Mouse (Mus musculus) neural tube, embryonic 13.5 days (tissue): Measurements from ENCODE around the gene G3bp1. TPM values are rescaled to one million over a fixed set of nuclear protein-coding genes. Genes with fewer than 3 reads are reported as not detected.
A peak's percentile ranks its signal among the peaks of the same experiment; 100 is the strongest.

Experiments
- ATAC-seq: fragments of 200-750 bp; cut with Nextera tagmentation; 2 replicates; pipeline ENCODE4 v1.8.0; 2017; ENCODE audit warnings: low read depth, mild to moderate bottlenecking, moderate TSS enrichment, moderate library complexity
- H3K27ac ChIP-seq: fragments of 300-500 bp; sonication (generic); replicated peaks from 2 replicates; pipeline ENCODE4 v1.5.1; 2015; ENCODE audit warnings: moderate library complexity, mild to moderate bottlenecking, inconsistent platforms
- H3K27me3 ChIP-seq: fragments of 300-500 bp; sonication (generic); 2 replicates; pipeline ENCODE4 v1.6.1; 2015; ENCODE audit warnings: mild to moderate bottlenecking, inconsistent platforms
- H3K36me3 ChIP-seq: fragments of 300-500 bp; sonication (generic); 2 replicates; pipeline ENCODE4 v1.6.1; 2015; ENCODE audit warnings: mild to moderate bottlenecking, inconsistent platforms
- H3K4me1 ChIP-seq: fragments of 300-500 bp; sonication (generic); replicated peaks from 2 replicates; pipeline ENCODE4 v1.6.1; 2015; ENCODE audit warnings: inconsistent platforms
- H3K4me2 ChIP-seq: fragments of 300-500 bp; sonication (generic); 2 replicates; pipeline ENCODE4 v1.6.1; 2015; ENCODE audit warnings: inconsistent platforms, mild to moderate bottlenecking, moderate library complexity
- H3K4me3 ChIP-seq: fragments of 300-500 bp; sonication (generic); 2 replicates; pipeline ENCODE4 v1.5.1; 2015; ENCODE audit warnings: mild to moderate bottlenecking, inconsistent platforms
- H3K9ac ChIP-seq: fragments of 300-500 bp; sonication (generic); 2 replicates; pipeline ENCODE4 v1.6.1; 2015; ENCODE audit warnings: moderate library complexity, mild to moderate bottlenecking, inconsistent platforms
- H3K9me3 ChIP-seq: fragments of 300-500 bp; sonication (generic); 2 replicates; pipeline ENCODE4 v1.6.1; 2016; ENCODE audit warnings: inconsistent platforms
- WGBS: fragments of 180-500 bp; shearing (Covaris S2); methylation state at CpG from one replicate; pipeline ENCODE4 v1.1.7; 2015; 5-methylcytosine and 5-hydroxymethylcytosine counted together
- polyA plus RNA-seq: library from polyadenylated mRNA; unstranded; fragments of >200 nt; fragmentation: Nextera tagmentation; extraction: Ambion mirVana; gene quantifications from 2 replicates; pipeline ENCODE4 v1.2.1, GENCODE M21; 2015

G3bp1 gene
- polyA plus RNA-seq, 1 experiment from 2014 or later: 111 TPM

GRCm38 (mm10) chr11:55468611-55469047 lies 856 bp upstream of the G3bp1 start:
- Histone ChIP-seq H3K4me3 (peak overlapping the region; percentile 49), H3K27me3 (no peaks in the 10 kb centered on the region), H3K36me3 (peaks cover 7% of the 10 kb centered on the region), H3K27ac (peak overlapping the region; percentile 92), H3K4me2 (peak overlapping the region; percentile 79), H3K9me3 (no peaks in the 10 kb centered on the region), H3K4me1 (peaks cover 31% of the 10 kb centered on the region), H3K9ac (peak overlapping the region; percentile 78)
- WGBS: 2% methylated on average over 17 of the region's 17 CpGs
- ATAC-seq: 0 out of 2 replicates have a peak, but pooled peaks have one; percentile 15

GRCm38 (mm10) chr11:55469923-55470691 lies 622 bp downstream of the G3bp1 start:
- no peak; the same call in none of the 2 replicates for ATAC-seq

GRCm38 (mm10) chr11:55470761-55471160 lies 1.3 kb downstream of the G3bp1 start:
- Histone ChIP-seq H3K9me3 (no peaks in the 10 kb centered on the region), H3K36me3 (peaks cover 22% of the 10 kb centered on the region), H3K27ac (no peak overlapping the region), H3K9ac (peak overlapping the region; percentile 97), H3K4me3 (peak overlapping the region; percentile 97), H3K4me2 (peak overlapping the region; percentile 95), H3K4me1 (peaks cover 37% of the 10 kb centered on the region), H3K27me3 (no peaks in the 10 kb centered on the region)
- WGBS: 66% methylated on average over 8 of the region's 8 CpGs
- no peak for ATAC-seq

More at GRCm38 (mm10) chr11:55469923-55470691, 622 bp downstream of the G3bp1 start:
- H3K9ac ChIP-seq: peak overlapping the region; percentile 97
- peaks cover 34% of the 10 kb centered on the region for H3K4me1 ChIP-seq
- H3K9me3 ChIP-seq: no peaks in the 10 kb centered on the region
- H3K27me3 ChIP-seq: no peaks in the 10 kb centered on the region
- peak overlapping the region; percentile 97 for H3K4me3 ChIP-seq
- H3K4me2 ChIP-seq: peak overlapping the region; percentile 95
- H3K36me3 ChIP-seq: peaks cover 21% of the 10 kb centered on the region
- 1% methylated on average over 38 of the region's 46 CpGs for WGBS
- H3K27ac ChIP-seq: peak overlapping the region; percentile 93

- Histone ChIP-seq H3K9ac (peak overlapping the region; percentile 97; the same call in 1 of the 2 replicates), H3K4me2 (peak overlapping the region; percentile 95), H3K9me3 (no peaks in the 10 kb centered on the region), H3K4me3 (peak overlapping the region; percentile 97), H3K36me3 (peaks cover 22% of the 10 kb centered on the region), H3K4me1 (peaks cover 41% of the 10 kb centered on the region), H3K27me3 (no peaks in the 10 kb centered on the region), H3K27ac (no peak overlapping the region)
- WGBS: 92% methylated on average over 7 of the region's 7 CpGs
- ATAC-seq: no peak
Measured at GRCm38 (mm10) chr11:55471467-55471866, 2.0 kb downstream of the G3bp1 start.

- H3K36me3 ChIP-seq: peaks cover 22% of the 10 kb centered on the region
- no peaks in the 10 kb centered on the region for H3K27me3 ChIP-seq
- no peak for ATAC-seq
- 90% methylated on average over 3 of the region's 3 CpGs for WGBS
- H3K4me2 ChIP-seq: no peak overlapping the region
- no peak overlapping the region for H3K4me3 ChIP-seq
- H3K9ac ChIP-seq: no peak overlapping the region
- peaks cover 42% of the 10 kb centered on the region for H3K4me1 ChIP-seq
- H3K27ac ChIP-seq: no peak overlapping the region
- no peaks in the 10 kb centered on the region for H3K9me3 ChIP-seq
Measured at GRCm38 (mm10) chr11:55473219-55473618, 3.7 kb downstream of the G3bp1 start.

GRCm38 (mm10) chr11:55485443-55485842 lies 16.0 kb downstream of the G3bp1 start:
- H3K4me1 ChIP-seq: no peaks in the 10 kb centered on the region
- H3K27ac ChIP-seq: no peak overlapping the region
- no peak overlapping the region for H3K9ac ChIP-seq
- 98% methylated on average over 7 of the region's 7 CpGs for WGBS
- H3K4me3 ChIP-seq: no peak overlapping the region
- ATAC-seq: no peak
- H3K36me3 ChIP-seq: peaks cover 77% of the 10 kb centered on the region
- no peak overlapping the region for H3K4me2 ChIP-seq
- H3K27me3 ChIP-seq: no peaks in the 10 kb centered on the region
- no peaks in the 10 kb centered on the region for H3K9me3 ChIP-seq

GRCm38 (mm10) chr11:55496158-55496557 lies 26.7 kb downstream of the G3bp1 start:
- no peaks in the 10 kb centered on the region for H3K9me3 ChIP-seq
- WGBS: 89% methylated on average over 6 of the region's 6 CpGs
- no peak overlapping the region for H3K27ac ChIP-seq
- H3K4me1 ChIP-seq: no peaks in the 10 kb centered on the region
- no peak overlapping the region for H3K9ac ChIP-seq
- no peak overlapping the region for H3K4me3 ChIP-seq
- H3K4me2 ChIP-seq: no peak overlapping the region
- no peak for ATAC-seq
- peaks cover 95% of the 10 kb centered on the region for H3K36me3 ChIP-seq
- no peaks in the 10 kb centered on the region for H3K27me3 ChIP-seq

- Histone ChIP-seq H3K36me3 (peaks cover 88% of the 10 kb centered on the region), H3K9me3 (no peaks in the 10 kb centered on the region), H3K27ac (no peak overlapping the region), H3K9ac (no peak overlapping the region), H3K4me2 (no peak overlapping the region), H3K4me3 (no peak overlapping the region), H3K27me3 (no peaks in the 10 kb centered on the region), H3K4me1 (no peaks in the 10 kb centered on the region)
- ATAC-seq: no peak
- WGBS: 72% methylated on average over 5 of the region's 5 CpGs
Measured at GRCm38 (mm10) chr11:55497885-55498284, 28.4 kb downstream of the G3bp1 start.

GRCm38 (mm10) chr11:55501955-55502531 lies 32.6 kb downstream of the G3bp1 start:
- no peak overlapping the region for H3K9ac ChIP-seq
- H3K27ac ChIP-seq: no peak overlapping the region
- ATAC-seq: no peak
- WGBS: 82% methylated on average over 8 of the region's 8 CpGs
- H3K27me3 ChIP-seq: no peaks in the 10 kb centered on the region
- no peaks in the 10 kb centered on the region for H3K4me1 ChIP-seq
- H3K4me2 ChIP-seq: no peak overlapping the region
- no peak overlapping the region for H3K4me3 ChIP-seq
- H3K36me3 ChIP-seq: peaks cover 54% of the 10 kb centered on the region
- H3K9me3 ChIP-seq: no peaks in the 10 kb centered on the region

- no peak overlapping the region for H3K4me3 ChIP-seq
- no peak overlapping the region for H3K9ac ChIP-seq
- ATAC-seq: no peak
- H3K36me3 ChIP-seq: peaks cover 46% of the 10 kb centered on the region
- H3K4me2 ChIP-seq: no peak overlapping the region
- H3K27me3 ChIP-seq: no peaks in the 10 kb centered on the region
- no peaks in the 10 kb centered on the region for H3K9me3 ChIP-seq
- no peaks in the 10 kb centered on the region for H3K4me1 ChIP-seq
- no peak overlapping the region for H3K27ac ChIP-seq
- 67% methylated on average over 5 of the region's 5 CpGs for WGBS
Measured at GRCm38 (mm10) chr11:55502886-55503285, 33.4 kb downstream of the G3bp1 start.

GRCm38 (mm10) chr11:55505485-55505884 lies 36.0 kb downstream of the G3bp1 start:
- Histone ChIP-seq H3K4me1 (no peaks in the 10 kb centered on the region), H3K9ac (no peak overlapping the region), H3K27ac (no peak overlapping the region), H3K36me3 (peaks cover 22% of the 10 kb centered on the region), H3K4me2 (no peak overlapping the region), H3K4me3 (no peak overlapping the region), H3K9me3 (no peaks in the 10 kb centered on the region), H3K27me3 (no peaks in the 10 kb centered on the region)
- WGBS: 93% methylated on average over 3 of the region's 3 CpGs
- ATAC-seq: no peak

- Histone ChIP-seq H3K4me1 (no peaks in the 10 kb centered on the region), H3K27ac (no peak overlapping the region), H3K27me3 (no peaks in the 10 kb centered on the region), H3K36me3 (peaks cover 32% of the 10 kb centered on the region), H3K9ac (no peak overlapping the region), H3K9me3 (no peaks in the 10 kb centered on the region), H3K4me2 (no peak overlapping the region), H3K4me3 (no peak overlapping the region)
- 59% methylated on average over 5 of the region's 5 CpGs for WGBS
- no peak for ATAC-seq
Measured at GRCm38 (mm10) chr11:55511374-55511773, 41.9 kb downstream of the G3bp1 start.
